Mouse (Mus musculus): ENCODE results near the gene Stradb. TPM values are rescaled to one million over a fixed set of nuclear protein-coding genes. Genes with fewer than 3 reads are reported as not detected.

The Stradb gene
- polyA plus RNA-seq, 1 experiment, result 6.0 TPM

DNA sequence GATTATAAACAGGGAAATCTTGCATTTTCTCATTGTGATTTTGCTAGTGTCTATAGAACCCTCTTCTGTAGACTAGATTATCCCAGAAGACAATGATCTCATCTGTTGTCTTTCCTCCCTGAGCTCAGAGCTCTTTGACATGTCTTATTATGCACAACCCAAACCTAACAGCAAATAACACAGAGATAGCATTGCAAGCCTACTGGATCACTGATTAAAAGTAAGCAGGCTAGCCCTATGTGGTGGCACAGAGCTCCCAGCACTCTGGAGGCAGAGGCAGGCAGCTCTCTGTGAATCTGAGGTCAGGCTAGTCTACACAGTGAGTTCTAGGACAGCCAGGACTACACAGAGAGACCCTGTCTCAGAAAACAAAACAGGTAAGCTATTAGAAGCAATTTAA, 10.5 kb upstream of the Stradb start:
- Histone ChIP-seq H3ac (ENCODE audit: control insufficient read depth, insufficient read length, low read depth) (no peak overlapping the region), H3K27me3 (ENCODE audit: control insufficient read depth, insufficient read depth, insufficient read length) (no peaks in the 10 kb centered on the region), H3K36me3 (ENCODE audit: control insufficient read depth, insufficient read depth) (no peaks in the 10 kb centered on the region), H3K79me3 (ENCODE audit: low read depth) (peaks cover 77% of the 10 kb centered on the region), H3K79me2 (ENCODE audit: control insufficient read depth, insufficient read depth) (peaks cover 100% of the 10 kb centered on the region), H3K4me3 (ENCODE audit: insufficient read depth, poor library complexity, severe bottlenecking) (no peak overlapping the region)
- TF ChIP-seq MAX (IDR thresholded peaks at IDR 0.05), result no peak
- no peak for TF ChIP-seq USF1 (IDR thresholded peaks at IDR 0.05; ENCODE audit: low read depth)
- no peak for TF ChIP-seq MYOD1 (IDR thresholded peaks at IDR 0.05; ENCODE audit: control insufficient read depth, insufficient read length, low read depth)
- TF ChIP-seq CTCF (IDR thresholded peaks at IDR 0.05; ENCODE audit: control insufficient read depth, insufficient read depth, insufficient read length), result no peak
- TF ChIP-seq FOSL1 (IDR thresholded peaks at IDR 0.05; ENCODE audit: insufficient read depth, low read length, poor library complexity, severe bottlenecking), result no peak
- TF ChIP-seq MYOG (IDR thresholded peaks at IDR 0.05; ENCODE audit: control insufficient read depth, extremely low read depth, insufficient read length), result no peak
- TF ChIP-seq CEBPB (IDR thresholded peaks at IDR 0.05; ENCODE audit: low read depth), result no peak

DNA sequence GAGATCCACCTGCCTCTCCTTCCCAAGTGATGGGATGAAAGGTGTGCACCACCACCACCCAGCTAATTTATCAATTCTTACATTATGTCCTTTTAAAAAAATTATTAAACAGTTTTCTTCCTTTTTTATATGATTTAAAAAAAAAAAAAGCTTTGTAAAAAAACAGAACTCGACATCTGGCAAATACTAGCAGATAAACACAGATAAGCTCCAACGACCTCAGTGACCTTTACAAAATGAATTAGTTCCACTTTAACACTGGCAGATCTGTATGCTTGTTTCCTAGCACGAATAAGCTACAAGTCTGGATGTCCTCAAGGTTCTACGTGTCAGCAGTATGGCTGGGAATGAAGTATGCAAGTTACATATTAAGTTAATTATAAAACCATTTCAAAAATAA, 5.8 kb upstream of the Stradb start:
- TF ChIP-seq MYOD1 (IDR thresholded peaks at IDR 0.05; ENCODE audit: control insufficient read depth, insufficient read length, low read depth) (no peak), USF1 (IDR thresholded peaks at IDR 0.05; ENCODE audit: low read depth) (no peak), MYOG (IDR thresholded peaks at IDR 0.05; ENCODE audit: control insufficient read depth, extremely low read depth, insufficient read length) (no peak), CTCF (IDR thresholded peaks at IDR 0.05; ENCODE audit: control insufficient read depth, insufficient read depth, insufficient read length) (no peak), FOSL1 (IDR thresholded peaks at IDR 0.05; ENCODE audit: insufficient read depth, low read length, poor library complexity, severe bottlenecking) (no peak), MAX (IDR thresholded peaks at IDR 0.05) (no peak), CEBPB (IDR thresholded peaks at IDR 0.05; ENCODE audit: low read depth) (no peak)

DNA sequence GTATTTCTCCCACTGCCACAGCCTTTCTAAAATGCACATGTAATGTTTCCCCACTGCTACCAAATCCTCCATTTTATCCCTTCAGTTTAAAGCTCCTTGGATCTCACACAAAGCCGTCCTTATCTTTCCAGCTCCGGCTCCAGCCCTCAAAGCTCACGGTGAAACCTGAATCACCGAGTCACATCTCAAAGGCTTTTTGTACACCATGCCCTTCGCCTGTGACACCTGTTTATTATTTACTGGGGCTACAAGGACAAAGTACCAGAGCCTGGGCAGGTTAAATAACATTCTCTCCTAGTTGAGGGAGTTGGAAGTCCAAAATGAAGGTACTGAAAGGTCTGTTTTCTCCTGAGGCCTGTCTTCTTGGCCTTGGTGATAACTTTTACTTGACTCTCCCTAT, 3.3 kb upstream of the Stradb start:
- Histone ChIP-seq H3K79me2 (ENCODE audit: control insufficient read depth, insufficient read depth) (peaks cover 82% of the 10 kb centered on the region), H3K36me3 (ENCODE audit: control insufficient read depth, insufficient read depth) (no peaks in the 10 kb centered on the region), H3K79me3 (ENCODE audit: low read depth) (peaks cover 73% of the 10 kb centered on the region), H3K4me3 (ENCODE audit: insufficient read depth, poor library complexity, severe bottlenecking) (no peak overlapping the region), H3ac (ENCODE audit: control insufficient read depth, insufficient read length, low read depth) (no peak overlapping the region), H3K27me3 (ENCODE audit: control insufficient read depth, insufficient read depth, insufficient read length) (no peaks in the 10 kb centered on the region)
- no peak for TF ChIP-seq MYOD1 (IDR thresholded peaks at IDR 0.05; ENCODE audit: control insufficient read depth, insufficient read length, low read depth)
- no peak for TF ChIP-seq CTCF (IDR thresholded peaks at IDR 0.05; ENCODE audit: control insufficient read depth, insufficient read depth, insufficient read length)
- no peak for TF ChIP-seq USF1 (IDR thresholded peaks at IDR 0.05; ENCODE audit: low read depth)
- TF ChIP-seq FOSL1 (IDR thresholded peaks at IDR 0.05; ENCODE audit: insufficient read depth, low read length, poor library complexity, severe bottlenecking), result no peak
- no peak for TF ChIP-seq CEBPB (IDR thresholded peaks at IDR 0.05; ENCODE audit: low read depth)
- TF ChIP-seq MAX (IDR thresholded peaks at IDR 0.05), result no peak
- no peak for TF ChIP-seq MYOG (IDR thresholded peaks at IDR 0.05; ENCODE audit: control insufficient read depth, extremely low read depth, insufficient read length)

More for the DNA sequence above, 5.8 kb upstream of the Stradb start:
- peaks cover 100% of the 10 kb centered on the region for H3K79me2 ChIP-seq (ENCODE audit: control insufficient read depth, insufficient read depth)
- no peaks in the 10 kb centered on the region for H3K36me3 ChIP-seq (ENCODE audit: control insufficient read depth, insufficient read depth)
- no peaks in the 10 kb centered on the region for H3K27me3 ChIP-seq (ENCODE audit: control insufficient read depth, insufficient read depth, insufficient read length)
- no peak overlapping the region for H3ac ChIP-seq (ENCODE audit: control insufficient read depth, insufficient read length, low read depth)
- H3K4me3 ChIP-seq (ENCODE audit: insufficient read depth, poor library complexity, severe bottlenecking), result no peak overlapping the region
- peaks cover 89% of the 10 kb centered on the region for H3K79me3 ChIP-seq (ENCODE audit: low read depth)

DNA sequence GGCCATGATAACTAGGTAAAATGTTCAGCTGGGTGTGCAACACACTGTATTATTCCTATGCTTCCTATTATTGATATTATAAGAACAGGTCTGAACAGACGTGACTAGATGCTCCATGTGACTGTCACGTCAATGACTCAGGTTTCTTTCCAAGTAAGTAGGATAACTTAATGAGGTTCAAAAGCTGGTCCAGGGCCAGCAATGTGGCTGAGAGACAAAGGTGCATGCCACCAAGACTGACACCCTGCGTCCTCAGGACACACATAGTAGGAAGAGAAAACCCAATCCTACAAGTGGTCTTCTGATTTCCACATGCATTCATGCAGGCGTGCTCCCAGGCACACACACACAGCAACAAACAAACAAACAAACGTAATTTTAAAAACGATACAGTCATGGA, 2.2 kb upstream of the Stradb start:
- no peak for TF ChIP-seq MAX (IDR thresholded peaks at IDR 0.05)
- no peak for TF ChIP-seq USF1 (IDR thresholded peaks at IDR 0.05; ENCODE audit: low read depth)
- Histone ChIP-seq H3ac (ENCODE audit: control insufficient read depth, insufficient read length, low read depth) (no peak overlapping the region), H3K36me3 (ENCODE audit: control insufficient read depth, insufficient read depth) (no peaks in the 10 kb centered on the region)

DNA sequence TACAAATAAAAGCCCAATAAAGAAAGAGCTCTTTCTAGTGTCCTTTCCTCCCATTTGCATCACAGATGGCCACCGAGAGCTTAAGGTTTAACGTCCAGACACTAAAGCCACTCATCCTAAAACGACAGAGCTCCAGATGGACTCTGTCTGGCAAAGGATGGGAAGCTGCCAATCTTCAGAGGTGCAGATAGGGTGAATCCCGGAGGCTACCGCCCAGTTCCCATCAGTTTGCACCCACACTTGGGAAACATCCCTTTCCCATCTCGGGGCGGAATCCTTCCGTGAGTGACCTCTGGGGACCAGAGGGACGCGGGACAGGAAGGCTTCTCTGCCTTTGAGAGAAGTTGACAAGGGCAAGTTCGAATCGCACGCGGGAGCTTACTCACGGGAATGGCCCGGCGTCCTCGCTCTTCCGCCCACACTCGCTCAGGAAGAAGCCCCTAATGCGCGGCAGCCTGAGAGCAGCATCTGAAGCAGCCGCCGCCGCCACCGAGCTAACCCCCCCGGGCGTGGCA, 414 bp upstream of the Stradb start:
- peaks cover 48% of the 10 kb centered on the region for H3K79me3 ChIP-seq (ENCODE audit: low read depth)
- no peaks in the 10 kb centered on the region for H3K27me3 ChIP-seq (ENCODE audit: control insufficient read depth, insufficient read depth, insufficient read length)
- H3ac ChIP-seq (ENCODE audit: control insufficient read depth, insufficient read length, low read depth), result peak overlapping the region; percentile 92
- H3K79me2 ChIP-seq (ENCODE audit: control insufficient read depth, insufficient read depth), result peaks cover 53% of the 10 kb centered on the region
- H3K36me3 ChIP-seq (ENCODE audit: control insufficient read depth, insufficient read depth), result no peaks in the 10 kb centered on the region
- TF ChIP-seq CTCF (IDR thresholded peaks at IDR 0.05; ENCODE audit: control insufficient read depth, insufficient read depth, insufficient read length), result no peak
- TF ChIP-seq MYOG (IDR thresholded peaks at IDR 0.05; ENCODE audit: control insufficient read depth, extremely low read depth, insufficient read length), result no peak
- no peak for TF ChIP-seq CEBPB (IDR thresholded peaks at IDR 0.05; ENCODE audit: low read depth)
- no peak for TF ChIP-seq MYOD1 (IDR thresholded peaks at IDR 0.05; ENCODE audit: control insufficient read depth, insufficient read length, low read depth)
- no peak for TF ChIP-seq FOSL1 (IDR thresholded peaks at IDR 0.05; ENCODE audit: insufficient read depth, low read length, poor library complexity, severe bottlenecking)
- TF ChIP-seq MAX (IDR thresholded peaks at IDR 0.05), result no peak
- TF ChIP-seq USF1 (IDR thresholded peaks at IDR 0.05; ENCODE audit: low read depth), result no peak
- H3K4me3 ChIP-seq (ENCODE audit: insufficient read depth, poor library complexity, severe bottlenecking), result peak overlapping the region; percentile 92

More for the DNA sequence above, 2.2 kb upstream of the Stradb start:
- Histone ChIP-seq H3K79me3 (ENCODE audit: low read depth) (peaks cover 63% of the 10 kb centered on the region), H3K4me3 (ENCODE audit: insufficient read depth, poor library complexity, severe bottlenecking) (no peak overlapping the region), H3K27me3 (ENCODE audit: control insufficient read depth, insufficient read depth, insufficient read length) (no peaks in the 10 kb centered on the region), H3K79me2 (ENCODE audit: control insufficient read depth, insufficient read depth) (peaks cover 71% of the 10 kb centered on the region)

DNA sequence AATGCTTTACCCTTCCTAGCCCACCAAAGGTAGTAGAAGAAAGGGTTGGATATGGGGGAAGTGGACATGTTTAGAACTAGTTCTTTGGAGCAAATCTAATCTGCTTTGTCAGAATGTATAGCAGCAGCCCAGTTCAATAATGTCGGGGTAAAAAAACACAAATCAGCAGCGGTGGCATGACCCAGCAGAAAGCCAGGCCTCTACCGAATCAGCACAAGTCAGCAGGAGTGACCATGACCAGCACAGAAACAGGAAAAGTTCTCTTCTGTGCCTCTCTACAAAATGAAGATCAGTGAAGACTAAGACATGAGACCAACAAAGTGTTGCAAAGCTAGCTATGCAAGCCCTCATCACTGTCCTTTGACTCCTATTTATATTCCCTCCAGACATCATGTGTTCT, 9.0 kb downstream of the Stradb start:
- TF ChIP-seq CTCF (IDR thresholded peaks at IDR 0.05; ENCODE audit: control insufficient read depth, insufficient read depth, insufficient read length), result no peak
- TF ChIP-seq CEBPB (IDR thresholded peaks at IDR 0.05; ENCODE audit: low read depth), result no peak
- no peak for TF ChIP-seq USF1 (IDR thresholded peaks at IDR 0.05; ENCODE audit: low read depth)
- no peak for TF ChIP-seq MYOD1 (IDR thresholded peaks at IDR 0.05; ENCODE audit: control insufficient read depth, insufficient read length, low read depth)
- TF ChIP-seq MYOG (IDR thresholded peaks at IDR 0.05; ENCODE audit: control insufficient read depth, extremely low read depth, insufficient read length), result no peak
- TF ChIP-seq FOSL1 (IDR thresholded peaks at IDR 0.05; ENCODE audit: insufficient read depth, low read length, poor library complexity, severe bottlenecking), result no peak
- Histone ChIP-seq H3K79me3 (ENCODE audit: low read depth) (no peaks in the 10 kb centered on the region), H3K4me3 (ENCODE audit: insufficient read depth, poor library complexity, severe bottlenecking) (no peak overlapping the region), H3K27me3 (ENCODE audit: control insufficient read depth, insufficient read depth, insufficient read length) (no peaks in the 10 kb centered on the region), H3K36me3 (ENCODE audit: control insufficient read depth, insufficient read depth) (peaks cover 14% of the 10 kb centered on the region), H3ac (ENCODE audit: control insufficient read depth, insufficient read length, low read depth) (no peak overlapping the region), H3K79me2 (ENCODE audit: control insufficient read depth, insufficient read depth) (no peaks in the 10 kb centered on the region)
